Mouse (Mus musculus) ES-Bruce4 (cell line): ENCODE data around the gene Opn1mw.

ENCODE experiments used
- CTCF ChIP-seq: IDR thresholded peaks from one replicate; pipeline ENCODE4 v1.8.1; 2011; ENCODE audit warnings: low read depth, low read length
- EP300 ChIP-seq: IDR thresholded peaks from 2 replicates; pipeline ENCODE4 v1.6.1; 2011; ENCODE audit warnings: low read depth, low read length; ENCODE audit not compliant: insufficient read depth

GRCm38 (mm10) chrX:74095130-74095529 is 32.1 kb upstream of the Opn1mw start:
- TF ChIP-seq EP300 = no peak
- no peak for TF ChIP-seq CTCF
